Mouse (Mus musculus) stomach, embryonic 15.5 days (tissue): Measurements from ENCODE around the gene Creb3. TPM values are rescaled to one million over a fixed set of nuclear protein-coding genes. Genes with fewer than 3 reads are reported as not detected.

Experiments used
- ATAC-seq: fragments of 200-750 bp; cut with Nextera tagmentation; 2 replicates; pipeline ENCODE4 v1.8.0; 2017; ENCODE audit warnings: low read depth, moderate number of reproducible peaks, moderate TSS enrichment; ENCODE audit not compliant: insufficient read depth, low FRiP score
- H3K27ac ChIP-seq: fragments of 300-500 bp; sonication (generic); 2 replicates; pipeline ENCODE4 v1.5.1; 2015; ENCODE audit warnings: mild to moderate bottlenecking, inconsistent platforms
- H3K27me3 ChIP-seq: fragments of 300-500 bp; sonication (generic); replicated peaks from 2 replicates; pipeline ENCODE4 v1.6.1; 2015; ENCODE audit warnings: inconsistent platforms
- H3K36me3 ChIP-seq: fragments of 300-500 bp; sonication (generic); 2 replicates; pipeline ENCODE4 v1.6.1; 2015; ENCODE audit warnings: inconsistent platforms
- H3K4me1 ChIP-seq: fragments of 300-500 bp; sonication (generic); 2 replicates; pipeline ENCODE4 v1.6.1; 2015; ENCODE audit warnings: inconsistent platforms
- H3K4me2 ChIP-seq: fragments of 300-500 bp; sonication (generic); 2 replicates; pipeline ENCODE4 v1.6.1; 2015; ENCODE audit warnings: mild to moderate bottlenecking, inconsistent platforms
- H3K4me3 ChIP-seq: fragments of 300-500 bp; sonication (generic); replicated peaks from 2 replicates; pipeline ENCODE4 v1.5.1; 2015; ENCODE audit warnings: inconsistent platforms
- H3K9ac ChIP-seq: fragments of 300-500 bp; sonication (generic); 2 replicates; pipeline ENCODE4 v1.6.1; 2015; ENCODE audit warnings: inconsistent platforms
- H3K9me3 ChIP-seq: fragments of 300-500 bp; sonication (generic); 2 replicates; pipeline ENCODE4 v1.6.1; 2016; ENCODE audit warnings: inconsistent platforms
- WGBS: fragments of 180-500 bp; shearing (Covaris S2); methylation state at CpG from one replicate; pipeline ENCODE4 v1.1.7; 2015; 5-methylcytosine and 5-hydroxymethylcytosine counted together
- polyA plus RNA-seq: library from polyadenylated mRNA; unstranded; fragments of >200 nt; fragmentation: Nextera tagmentation; extraction: Ambion mirVana; gene quantifications from 2 replicates; pipeline ENCODE4 v1.2.1, GENCODE M21; 2015

Gene Creb3
- polyA plus RNA-seq, 1 experiment from 2014 or later, result 70.8 TPM

DNA sequence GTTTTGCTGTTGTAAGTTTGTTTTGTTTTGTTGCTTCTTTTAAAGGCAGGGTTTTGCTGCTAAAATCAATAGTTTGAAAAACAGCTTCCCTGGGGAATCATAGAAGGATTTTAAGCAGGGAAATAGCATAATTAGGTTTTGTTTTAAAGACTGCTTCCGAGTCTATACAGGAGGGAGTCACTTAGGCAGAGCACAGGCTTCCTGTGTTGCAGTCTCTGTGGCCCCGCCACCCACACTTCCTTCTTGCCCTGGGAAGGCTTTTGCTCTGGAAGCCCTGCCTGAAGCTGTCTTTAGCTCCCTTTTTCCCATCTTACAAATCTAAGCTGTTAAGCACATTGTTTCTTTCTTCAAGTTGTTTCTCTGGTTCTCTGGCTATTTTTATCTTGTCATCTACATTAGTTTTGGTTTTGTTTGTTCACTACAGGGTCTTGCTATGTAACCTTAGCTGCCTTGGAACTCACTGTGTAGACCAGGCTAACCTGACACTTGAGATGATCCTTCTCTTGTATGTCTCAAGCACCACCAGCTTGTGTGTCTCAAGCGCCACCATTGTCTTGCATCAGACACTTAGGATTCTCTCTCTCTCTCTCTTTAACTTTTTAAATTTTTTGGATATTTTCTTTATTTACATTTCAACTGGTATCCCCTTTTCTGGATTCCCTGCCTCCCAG, 51.1 kb downstream of the Creb3 start:
- ATAC-seq, result no peak
- Histone ChIP-seq H3K27ac (no peak overlapping the region), H3K4me2 (no peak overlapping the region), H3K9me3 (no peaks in the 10 kb centered on the region), H3K27me3 (no peaks in the 10 kb centered on the region), H3K4me1 (no peaks in the 10 kb centered on the region), H3K9ac (no peak overlapping the region), H3K36me3 (no peaks in the 10 kb centered on the region), H3K4me3 (no peak overlapping the region)
- 49% methylated on average over 3 of the region's 3 CpGs for WGBS

Other genes with a start within 250 kb of the Creb3 start
- gene Rusc2, start 180.4 kb upstream of the Creb3 start, polyA plus RNA-seq, result 16.3 and 17.2 TPM in 2 replicates
- 0.22 TPM in 1 of 2 replicates, not detected in the other for gene Fam166b, start 133.2 kb upstream of the Creb3 start, polyA plus RNA-seq
- 6.2 and 7.4 TPM in 2 replicates for gene Tesk1, start 120.4 kb upstream of the Creb3 start, polyA plus RNA-seq
- 3.3 and 5.2 TPM in 2 replicates for gene Cd72, start 107.7 kb upstream of the Creb3 start, polyA plus RNA-seq
- not detected in 2 replicates for gene Sit1, start 78.6 kb upstream of the Creb3 start, polyA plus RNA-seq
- gene Ccdc107, start 69.4 kb upstream of the Creb3 start, polyA plus RNA-seq, result 104 and 105 TPM in 2 replicates
- 44.5 and 52.0 TPM in 2 replicates for gene Arhgef39, start 62.6 kb upstream of the Creb3 start, polyA plus RNA-seq
- 30.9 and 45.8 TPM in 2 replicates for gene Car9, start 55.4 kb upstream of the Creb3 start, polyA plus RNA-seq
- 795 and 837 TPM in 2 replicates for gene Tpm2, start 38.6 kb upstream of the Creb3 start, polyA plus RNA-seq
- gene Tln1, start 359 bp downstream of the Creb3 start, polyA plus RNA-seq, result 76.9 and 81.1 TPM in 2 replicates
- 24.5 and 30.8 TPM in 2 replicates for gene Rgp1, start 16.4 kb downstream of the Creb3 start, polyA plus RNA-seq
- gene Gba2, start 16.5 kb downstream of the Creb3 start, polyA plus RNA-seq, result 15.6 and 16.1 TPM in 2 replicates
- 0.85 and 1.8 TPM in 2 replicates for gene Msmp, start 22.2 kb downstream of the Creb3 start, polyA plus RNA-seq
- 9.3 TPM in 2 replicates for gene Npr2, start 69.6 kb downstream of the Creb3 start, polyA plus RNA-seq
- 0.80 and 1.0 TPM in 2 replicates for gene Spag8, start 91.3 kb downstream of the Creb3 start, polyA plus RNA-seq
- gene Hint2, start 94.1 kb downstream of the Creb3 start, polyA plus RNA-seq, result 108 and 116 TPM in 2 replicates
- gene Tmem8b, start 106.6 kb downstream of the Creb3 start, polyA plus RNA-seq, result 4.0 and 4.6 TPM in 2 replicates
- gene Fam221b, start 106.8 kb downstream of the Creb3 start, polyA plus RNA-seq, result 2.5 and 4.1 TPM in 2 replicates
- not detected in 2 replicates for gene Olfr70, start 138.5 kb downstream of the Creb3 start, polyA plus RNA-seq
- gene Olfr71, start 147.9 kb downstream of the Creb3 start, polyA plus RNA-seq, result not detected in 2 replicates
- 0.67 and 0.87 TPM in 2 replicates for gene Hrct1, start 164.9 kb downstream of the Creb3 start, polyA plus RNA-seq
- gene Spaar, start 167.7 kb downstream of the Creb3 start, polyA plus RNA-seq, result 0.09 and 0.18 TPM in 2 replicates
- gene Olfr159, start 208.7 kb downstream of the Creb3 start, polyA plus RNA-seq, result not detected in 2 replicates